Mouse (Mus musculus) left cerebral cortex, postnatal 14 days (tissue): ENCODE measurements at regions not wholly inside any gene's neighbourhood (a gene's known extent, or its start where the extent isn't known, plus 50 kb on each side); places are given as distances from the start of the nearest gene placed in this dataset.

ENCODE experiments used
- DNase-seq, 2 experiments: peaks; one replicate each; pipeline ENCODE4 v3.0.0; 2021 to 2022; ENCODE audit warnings: low spot score in 2 of 2, mixed read lengths in 1 of 2
- intact Hi-C: fragments of 180-260 bp; cut with DNase I; formaldehyde crosslinking; loops from one replicate; pipeline ENCODE4 v1.15.1; 2025

DNA sequence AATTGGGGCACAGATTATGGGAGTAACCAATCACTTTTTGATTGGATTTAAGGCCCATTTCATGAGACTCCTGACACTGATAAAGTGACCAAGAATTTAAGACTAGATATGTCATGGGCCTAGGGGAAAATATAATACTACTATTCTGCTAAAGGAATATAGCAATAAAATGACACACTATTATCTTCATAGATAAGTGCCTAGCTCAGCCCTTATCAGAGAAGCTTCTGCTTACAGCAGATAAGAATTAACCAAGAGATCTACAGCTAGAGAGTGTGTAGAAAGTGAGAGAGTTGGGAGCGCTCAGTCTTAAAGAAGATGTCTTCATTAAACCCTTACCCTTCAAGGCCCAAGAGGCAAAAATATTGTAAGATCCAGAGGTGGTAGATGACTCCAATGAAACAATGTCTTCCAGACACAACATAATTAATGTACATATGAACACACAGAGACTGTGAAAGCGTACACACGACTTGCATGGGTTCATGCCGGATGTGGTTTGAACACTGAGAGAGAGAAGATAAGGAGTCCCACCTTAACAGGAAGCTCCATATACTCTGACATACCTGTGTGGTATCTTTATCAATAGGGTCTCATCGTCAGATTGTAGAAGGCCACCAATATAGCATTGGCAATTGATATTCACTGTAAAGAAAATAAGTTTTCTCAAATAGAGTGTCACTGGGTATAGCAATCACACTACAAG lies 252.1 kb downstream of the Gsdmc2 start:
- intact Hi-C loops: no loop called here
- no peak for DNase-seq

GRCm38 (mm10) chr15:63559293-63559692 lies 285.7 kb downstream of the Gsdmc2 start:
- DNase-seq: no peak
- intact Hi-C loops: no loop called here

- no peak for DNase-seq
- intact Hi-C loops: no loop called here
Observed at GRCm38 (mm10) chr15:63558691-63559090, 286.3 kb downstream of the Gsdmc2 start.

- intact Hi-C loops: no loop called here
Observed at GRCm38 (mm10) chr15:63557816-63558215, 287.2 kb downstream of the Gsdmc2 start.

GRCm38 (mm10) chr15:63553597-63553996 lies 291.4 kb downstream of the Gsdmc2 start:
- intact Hi-C loops: no loop called here

More at GRCm38 (mm10) chr15:63557816-63558215, 287.2 kb downstream of the Gsdmc2 start:
- no peak for DNase-seq

GRCm38 (mm10) chr15:63532337-63533055 lies 312.5 kb downstream of the Gsdmc2 start:
- intact Hi-C loops: no loop called here
- peak; percentile 25 to 49 for DNase-seq

More at GRCm38 (mm10) chr15:63553597-63553996, 291.4 kb downstream of the Gsdmc2 start:
- DNase-seq: peak; percentile 7 to 12

GRCm38 (mm10) chr15:63527318-63527717 lies 317.7 kb downstream of the Gsdmc2 start:
- intact Hi-C loops: no loop called here

DNA sequence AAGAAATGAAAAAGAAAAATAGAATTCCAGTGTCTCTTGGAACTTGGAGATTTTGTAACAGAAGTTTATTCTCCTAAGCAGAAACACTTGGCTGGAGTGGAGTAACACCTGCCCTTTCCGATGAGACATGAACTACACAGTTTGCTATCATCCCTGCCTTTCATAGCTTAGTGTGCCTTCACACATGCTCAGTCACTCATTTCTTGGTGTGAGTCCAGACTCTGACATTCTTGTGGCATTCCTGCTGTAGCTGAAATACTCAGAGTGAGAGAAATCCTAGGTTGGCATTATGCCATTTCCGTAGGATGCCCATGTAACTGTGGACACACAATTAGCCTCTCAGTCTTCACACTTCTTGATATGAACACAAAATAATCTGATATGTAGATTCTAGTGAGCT lies 318.2 kb downstream of the Gsdmc2 start:
- peak; percentile 5 to 29 for DNase-seq
- intact Hi-C loops: no loop called here

More at GRCm38 (mm10) chr15:63527318-63527717, 317.7 kb downstream of the Gsdmc2 start:
- no peak for DNase-seq

DNA sequence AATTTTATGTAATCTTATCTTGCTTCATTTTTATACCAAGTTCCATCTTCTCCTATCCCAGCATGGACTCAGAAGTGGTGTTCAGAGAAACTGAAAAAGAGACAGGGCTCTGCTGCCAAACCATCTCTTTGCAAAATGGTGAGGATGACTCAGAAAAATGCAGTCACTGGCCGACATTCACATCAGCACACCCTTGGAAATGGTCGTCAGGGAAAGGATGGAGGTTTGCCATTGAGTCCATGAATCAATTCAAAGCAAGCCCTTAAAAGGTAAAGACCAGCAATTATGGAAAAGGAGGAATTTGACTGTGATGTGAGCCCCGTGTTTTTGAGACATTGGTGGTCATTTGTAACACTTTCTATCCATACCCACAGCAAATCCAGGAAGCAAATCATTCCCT lies 327.7 kb downstream of the Gsdmc2 start:
- intact Hi-C loops: no loop called here
- no peak for DNase-seq

- no peak for DNase-seq
- intact Hi-C loops: no loop called here
Observed at GRCm38 (mm10) chr15:63500453-63500852, 344.5 kb downstream of the Gsdmc2 start.

GRCm38 (mm10) chr15:63498483-63498882 lies 346.5 kb downstream of the Gsdmc2 start:
- DNase-seq: no peak
- intact Hi-C loops: no loop called here

DNA sequence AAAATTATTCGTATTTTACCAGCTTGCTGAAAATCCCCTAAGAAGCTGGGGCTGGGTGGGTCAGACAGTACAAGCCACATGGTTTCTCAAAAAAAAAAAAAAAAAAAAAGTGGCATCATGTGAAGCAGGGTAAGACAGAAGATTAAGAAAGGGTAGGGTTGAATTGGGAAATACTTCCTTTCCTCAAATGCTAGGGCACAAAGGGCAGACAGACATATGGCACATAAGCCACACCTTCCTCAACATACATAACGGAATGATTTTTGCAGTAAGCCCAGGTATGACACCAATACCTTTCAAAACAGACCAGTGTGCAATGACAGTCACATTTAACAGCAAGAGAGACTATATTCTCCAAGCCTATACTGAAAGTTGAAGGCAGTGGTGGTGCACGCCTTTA lies 347.8 kb downstream of the Gsdmc2 start:
- intact Hi-C loops: no loop called here
- no peak for DNase-seq

DNA sequence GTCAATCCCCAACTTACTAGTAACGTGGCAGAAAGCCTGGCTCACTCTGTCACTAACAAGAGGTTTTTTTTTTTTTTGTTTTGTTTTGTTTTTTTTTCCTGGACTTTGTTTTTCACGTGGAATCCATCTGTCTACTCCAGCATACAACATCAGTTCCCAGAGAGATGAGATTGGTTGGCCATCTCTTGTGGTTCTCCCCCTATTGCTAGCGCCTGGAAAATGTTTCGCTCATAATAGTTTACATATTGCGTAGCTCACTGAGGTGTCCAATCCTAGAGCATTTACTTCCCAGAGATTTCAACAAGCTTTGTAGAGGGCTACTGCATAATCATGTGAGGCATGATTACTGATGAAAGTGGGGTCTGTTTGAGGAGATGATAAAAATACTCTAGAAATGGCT lies 360.1 kb downstream of the Gsdmc2 start:
- intact Hi-C loops: no loop called here
- no peak for DNase-seq

- intact Hi-C loops: no loop called here
- no peak for DNase-seq
Observed at GRCm38 (mm10) chr15:63484217-63484887, 360.6 kb downstream of the Gsdmc2 start.

DNA sequence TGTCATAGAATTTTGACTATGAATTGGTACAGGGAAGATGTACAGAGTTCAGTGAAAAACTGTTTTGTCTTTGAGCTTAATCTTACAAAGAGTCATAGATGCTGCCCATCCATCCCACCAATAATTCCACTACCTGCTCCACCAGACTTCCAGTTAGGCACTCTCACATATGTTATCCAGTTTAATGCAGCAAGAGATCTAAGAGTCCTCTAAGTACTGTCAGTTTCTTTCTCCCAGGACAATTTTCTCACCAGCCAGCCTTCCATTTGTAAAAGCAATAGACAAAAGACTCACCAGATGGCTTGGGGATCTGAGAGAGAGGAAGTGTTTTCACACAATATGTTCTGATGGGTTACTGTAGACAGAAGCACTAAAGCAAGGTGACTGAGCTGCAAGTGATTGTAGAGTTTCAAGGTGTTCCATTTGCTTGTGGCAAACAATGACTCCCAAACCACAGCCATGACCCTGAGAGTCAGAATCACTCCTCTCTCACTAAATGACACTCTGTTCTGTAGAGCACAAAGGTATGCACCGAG lies 365.6 kb downstream of the Gsdmc2 start:
- intact Hi-C loops: no loop called here
- DNase-seq: peak; percentile 1 to 4

GRCm38 (mm10) chr15:63466916-63467315 lies 378.1 kb downstream of the Gsdmc2 start:
- intact Hi-C loops: no loop called here

DNA sequence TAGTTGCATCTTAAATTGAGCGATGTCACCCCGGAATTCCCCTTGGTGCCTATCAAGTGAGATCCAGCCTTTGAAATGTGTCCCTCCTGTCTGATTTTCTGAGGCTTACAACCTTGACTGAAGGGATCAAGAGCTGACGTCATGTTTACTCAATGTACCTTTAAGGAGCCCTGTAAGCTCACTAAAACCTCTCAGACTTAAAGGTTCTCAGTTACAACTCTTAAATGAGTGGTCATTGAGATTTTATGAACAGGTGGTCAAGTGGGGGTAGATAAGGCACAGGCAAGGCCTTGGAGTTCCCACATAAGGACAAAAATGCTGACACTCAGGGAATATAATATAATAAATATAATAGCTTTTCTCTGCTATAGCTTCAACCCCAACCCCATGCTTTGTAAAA lies 392.4 kb downstream of the Gsdmc2 start:
- intact Hi-C loops: no loop called here
- no peak for DNase-seq

More at GRCm38 (mm10) chr15:63466916-63467315, 378.1 kb downstream of the Gsdmc2 start:
- DNase-seq: no peak

- intact Hi-C loops: no loop called here
- DNase-seq: no peak
Observed at GRCm38 (mm10) chr15:63446288-63446687, 398.7 kb downstream of the Gsdmc2 start.

- no peak for DNase-seq
- intact Hi-C loops: no loop called here
Observed at GRCm38 (mm10) chr15:63445016-63445415, 400.0 kb downstream of the Gsdmc2 start.

- DNase-seq: no peak
- intact Hi-C loops: no loop called here
Observed at GRCm38 (mm10) chr15:63442146-63442780, 402.7 kb downstream of the Gsdmc2 start.
